Mouse (Mus musculus) forebrain, embryonic 10.5 days (tissue): Measurements from ENCODE around the gene Igf2bp1. TPM values are rescaled to one million over a fixed set of nuclear protein-coding genes. Genes with fewer than 3 reads are reported as not detected.
"Not testable (repeated sequence)": the region's sequence is repeated elsewhere in the genome, so short reads cannot be mapped to it uniquely, and the experiment has no call there.

Experiments used
- DNase-seq: peaks from one replicate; pipeline ENCODE4 v3.0.0-alpha.2; 2017; ENCODE audit warnings: low spot score; ENCODE audit errors: extremely low spot score
- H3K27ac ChIP-seq: fragments of 300-500 bp; sonication (generic); 2 replicates; pipeline ENCODE4 v1.5.1; 2016; ENCODE audit warnings: mild to moderate bottlenecking
- H3K27me3 ChIP-seq: fragments of 300-500 bp; sonication (generic); 2 replicates; pipeline ENCODE4 v1.6.1; 2016; ENCODE audit warnings: mild to moderate bottlenecking; ENCODE audit not compliant: poor library complexity, severe bottlenecking
- H3K36me3 ChIP-seq: fragments of 300-500 bp; sonication (generic); replicated peaks from 2 replicates; pipeline ENCODE4 v1.6.1; 2016; ENCODE audit warnings: mild to moderate bottlenecking, moderate library complexity
- H3K4me1 ChIP-seq: fragments of 300-500 bp; sonication (generic); 2 replicates; pipeline ENCODE4 v1.6.1; 2016
- H3K4me3 ChIP-seq: fragments of 300-500 bp; sonication (generic); 2 replicates; pipeline ENCODE4 v1.5.1; 2016; ENCODE audit warnings: mild to moderate bottlenecking, moderate library complexity
- H3K9me3 ChIP-seq: fragments of 300-500 bp; sonication (generic); 2 replicates; pipeline ENCODE4 v1.6.1; 2016; ENCODE audit warnings: mild to moderate bottlenecking, moderate library complexity
- WGBS: fragments of 180-500 bp; shearing (Covaris S2); methylation state at CpG from one replicate; pipeline ENCODE4 v1.1.7; 2016; 5-methylcytosine and 5-hydroxymethylcytosine counted together
- polyA plus RNA-seq: library from polyadenylated mRNA; unstranded; fragments of >200 nt; fragmentation: Nextera tagmentation; extraction: Ambion mirVana; gene quantifications from 2 replicates; pipeline ENCODE4 v1.2.1, GENCODE M21; 2016

The Igf2bp1 gene
- polyA plus RNA-seq, 1 experiment from 2014 or later = 200 TPM

DNA sequence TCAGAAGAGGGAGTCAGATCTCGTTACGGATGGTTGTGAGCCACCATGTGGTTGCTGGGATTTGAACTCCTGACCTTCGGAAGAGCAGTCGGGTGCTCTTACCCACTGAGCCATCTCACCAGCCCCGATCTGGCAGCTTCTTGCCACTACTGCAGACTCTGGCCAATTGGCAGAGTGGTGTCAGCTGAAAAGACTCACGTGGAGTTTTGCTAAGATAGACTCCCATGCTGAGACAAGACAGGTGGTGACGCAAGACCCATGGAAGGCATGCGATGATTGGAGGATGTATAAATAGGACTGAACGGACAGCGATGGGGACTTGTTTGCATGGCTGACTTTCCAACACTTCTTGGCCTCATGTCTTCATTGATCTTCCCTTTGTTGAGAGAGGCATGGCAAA, 73.6 kb downstream of the Igf2bp1 start:
- DNase-seq, H3K9me3 ChIP-seq, H3K4me3 ChIP-seq, H3K27me3 ChIP-seq, H3K4me1 ChIP-seq, H3K36me3 ChIP-seq, H3K27ac ChIP-seq: not testable (repeated sequence)
- WGBS = 90% methylated on average over 8 of the region's 10 CpGs

DNA sequence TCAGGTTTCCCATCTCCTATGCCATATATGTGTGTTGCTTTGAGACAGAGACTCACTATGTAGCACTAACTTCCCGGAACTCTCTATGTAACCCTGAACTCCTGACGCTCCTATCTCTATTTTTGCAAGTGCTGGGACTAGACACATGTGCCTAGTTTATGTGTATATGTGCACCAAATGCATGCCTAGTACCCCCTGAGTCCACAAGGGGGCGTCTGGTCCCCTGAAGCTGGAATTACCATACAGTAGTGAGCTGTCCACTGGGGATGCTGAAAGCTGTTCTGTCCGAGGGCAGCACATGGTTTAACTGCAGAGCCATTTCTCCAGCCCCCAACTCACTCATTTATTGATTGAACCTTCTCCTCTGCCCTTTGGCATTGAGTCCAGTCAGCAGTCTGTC, 79.3 kb downstream of the Igf2bp1 start:
- 78% methylated on average over 4 of the region's 4 CpGs for WGBS
- H3K36me3 ChIP-seq = no peaks in the 10 kb centered on the region
- H3K27me3 ChIP-seq = peaks cover 33% of the 10 kb centered on the region
- H3K27ac ChIP-seq = no peak overlapping the region
- no peak for DNase-seq
- no peak overlapping the region for H3K4me3 ChIP-seq
- H3K9me3 ChIP-seq = 0 out of 2 replicates have a peak, but pooled peaks cover 10% of the 10 kb centered on the region
- peaks cover 23% of the 10 kb centered on the region for H3K4me1 ChIP-seq

DNA sequence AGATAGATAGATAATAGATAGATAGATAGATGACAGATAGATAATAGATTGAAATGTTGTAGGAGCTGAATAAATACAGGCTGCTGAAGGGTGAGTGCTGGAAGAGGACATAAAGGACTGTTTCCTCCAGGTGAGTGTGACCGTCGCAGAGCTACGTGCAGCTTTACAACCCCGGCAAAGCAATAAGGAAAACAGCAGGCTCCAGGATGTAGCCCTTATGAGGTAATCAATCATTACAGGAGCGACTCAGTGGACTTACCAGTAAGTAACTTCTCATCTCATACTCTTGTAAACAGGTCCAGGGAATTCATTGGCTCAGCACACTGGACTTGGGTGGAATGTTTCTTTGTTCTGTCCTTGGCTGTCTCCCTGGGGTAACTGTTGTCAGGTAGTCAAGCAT, 79.8 kb downstream of the Igf2bp1 start:
- H3K9me3 ChIP-seq = 0 out of 2 replicates have a peak, but pooled peaks cover 10% of the 10 kb centered on the region
- peaks cover 38% of the 10 kb centered on the region for H3K27me3 ChIP-seq
- WGBS = 97% methylated on average over 5 of the region's 5 CpGs
- peaks cover 23% of the 10 kb centered on the region for H3K4me1 ChIP-seq
- H3K36me3 ChIP-seq = no peaks in the 10 kb centered on the region
- no peak for DNase-seq
- H3K4me3 ChIP-seq = no peak overlapping the region
- no peak overlapping the region for H3K27ac ChIP-seq

DNA sequence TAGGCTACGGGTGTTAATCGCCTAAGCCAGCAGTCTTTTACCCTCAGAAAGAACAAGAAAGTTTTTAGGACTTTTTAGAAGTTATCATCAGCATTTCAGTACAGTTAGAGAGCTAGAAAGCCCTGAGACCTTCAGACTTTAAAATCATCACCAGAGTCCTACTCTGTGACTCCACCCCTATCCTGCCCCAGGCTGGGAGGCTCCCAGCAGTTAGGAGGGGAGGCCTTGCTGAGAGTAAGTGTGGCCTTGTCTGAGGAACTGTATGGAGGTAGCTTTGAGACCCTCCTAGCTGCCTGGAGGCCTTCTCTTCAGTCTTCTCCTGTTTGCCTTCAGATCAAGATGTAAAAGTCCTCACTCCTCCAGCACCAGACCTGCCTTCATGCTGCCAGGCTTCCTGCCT, 81.5 kb downstream of the Igf2bp1 start:
- DNase-seq = no peak
- 0 out of 2 replicates have a peak, but pooled peaks cover 10% of the 10 kb centered on the region for H3K9me3 ChIP-seq
- peaks cover 55% of the 10 kb centered on the region for H3K27me3 ChIP-seq
- whole genome bisulfite sequencing = 4% methylated on average over 2 of the region's 2 CpGs
- 0 out of 2 replicates have a peak overlapping the region, but pooled peaks have one; percentile 8 for H3K27ac ChIP-seq
- H3K36me3 ChIP-seq = no peaks in the 10 kb centered on the region
- peaks cover 23% of the 10 kb centered on the region for H3K4me1 ChIP-seq
- no peak overlapping the region for H3K4me3 ChIP-seq

DNA sequence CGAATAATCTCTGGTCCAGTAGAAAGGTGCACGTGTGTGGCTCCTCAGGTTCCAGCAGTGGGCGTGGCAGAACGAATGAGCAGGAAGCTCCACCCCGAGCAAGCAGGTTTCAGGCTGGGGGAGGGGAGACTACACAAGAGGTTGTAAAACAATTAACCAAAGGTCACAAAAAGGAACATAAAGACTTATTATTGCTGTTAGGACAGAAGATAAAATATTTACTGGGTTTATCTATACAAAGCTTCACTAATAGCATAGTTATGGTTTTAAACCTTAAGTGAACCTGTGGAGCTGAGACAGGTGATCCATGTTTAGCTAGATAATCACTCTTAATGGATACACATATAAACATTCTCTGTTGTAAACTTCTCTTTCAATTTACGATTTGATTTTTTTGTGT, 82.3 kb downstream of the Igf2bp1 start:
- peaks cover 23% of the 10 kb centered on the region for H3K4me1 ChIP-seq
- not testable (repeated sequence) for H3K4me3 ChIP-seq, H3K36me3 ChIP-seq, DNase-seq, H3K27ac ChIP-seq, H3K9me3 ChIP-seq
- H3K27me3 ChIP-seq = peaks cover 60% of the 10 kb centered on the region
- WGBS = under 1% methylated on average over 4 of the region's 6 CpGs

DNA sequence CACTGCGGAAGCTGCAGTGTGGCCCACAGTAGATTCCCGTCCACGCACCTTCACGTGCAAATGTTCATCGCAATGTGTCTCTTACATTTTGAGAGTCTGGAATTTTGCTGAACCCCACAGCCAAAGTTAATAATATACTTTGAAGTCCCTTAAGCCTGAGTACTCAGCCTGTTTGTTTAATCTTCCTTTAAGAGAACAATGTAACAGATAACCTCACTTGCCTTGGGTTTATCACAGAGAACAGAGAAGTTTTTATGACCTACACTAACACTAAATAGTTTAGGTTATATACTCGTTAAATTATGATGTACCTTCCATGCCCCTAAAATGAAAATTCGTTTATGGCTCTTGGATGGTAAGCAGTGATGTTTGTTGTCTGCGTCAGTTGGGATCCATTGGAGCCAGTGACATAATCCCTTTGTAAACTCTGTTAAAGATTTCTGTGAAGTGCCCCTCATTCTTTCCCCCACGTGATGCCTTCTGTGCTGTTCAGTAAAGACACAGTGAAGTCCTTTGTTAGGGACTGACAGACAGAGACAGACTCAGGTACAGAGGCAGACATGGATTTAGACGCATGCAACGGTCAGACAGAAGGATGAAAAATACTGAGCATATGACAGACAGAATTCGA, 83.6 kb downstream of the Igf2bp1 start:
- no peak overlapping the region for H3K4me3 ChIP-seq
- H3K4me1 ChIP-seq = peaks cover 23% of the 10 kb centered on the region
- no peak for DNase-seq
- 0 out of 2 replicates have a peak, but pooled peaks cover 2% of the 10 kb centered on the region for H3K9me3 ChIP-seq
- H3K27me3 ChIP-seq = peaks cover 74% of the 10 kb centered on the region
- no peak overlapping the region for H3K27ac ChIP-seq
- H3K36me3 ChIP-seq = no peaks in the 10 kb centered on the region
- 64% methylated on average over 12 of the region's 12 CpGs for WGBS

DNA sequence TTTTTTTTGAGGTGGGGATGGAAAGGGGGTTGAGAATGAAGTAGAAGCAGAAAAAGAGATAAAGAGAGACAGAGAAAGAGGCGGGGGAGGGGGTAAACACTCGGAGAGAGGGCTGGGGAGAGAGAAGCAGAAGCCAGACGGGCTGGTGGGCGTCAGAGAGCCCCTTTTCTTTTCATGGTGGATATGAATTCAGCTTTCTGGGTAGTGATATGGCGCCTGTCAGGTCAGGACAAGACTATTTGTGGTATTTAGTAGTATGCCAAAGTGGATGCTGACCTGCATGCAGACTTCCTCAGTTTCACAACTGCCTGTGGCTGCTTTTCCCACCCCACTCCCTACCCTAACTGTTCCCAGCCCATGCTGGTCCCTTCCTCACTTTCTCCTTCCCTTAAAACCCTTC, 89.3 kb downstream of the Igf2bp1 start:
- Histone ChIP-seq H3K27ac (no peak overlapping the region), H3K36me3 (no peaks in the 10 kb centered on the region), H3K4me3 (no peak overlapping the region), H3K9me3 (no peaks in the 10 kb centered on the region), H3K4me1 (peaks cover 30% of the 10 kb centered on the region), H3K27me3 (peaks cover 97% of the 10 kb centered on the region)
- WGBS = 4% methylated on average over 5 of the region's 5 CpGs
- DNase-seq = no peak

DNA sequence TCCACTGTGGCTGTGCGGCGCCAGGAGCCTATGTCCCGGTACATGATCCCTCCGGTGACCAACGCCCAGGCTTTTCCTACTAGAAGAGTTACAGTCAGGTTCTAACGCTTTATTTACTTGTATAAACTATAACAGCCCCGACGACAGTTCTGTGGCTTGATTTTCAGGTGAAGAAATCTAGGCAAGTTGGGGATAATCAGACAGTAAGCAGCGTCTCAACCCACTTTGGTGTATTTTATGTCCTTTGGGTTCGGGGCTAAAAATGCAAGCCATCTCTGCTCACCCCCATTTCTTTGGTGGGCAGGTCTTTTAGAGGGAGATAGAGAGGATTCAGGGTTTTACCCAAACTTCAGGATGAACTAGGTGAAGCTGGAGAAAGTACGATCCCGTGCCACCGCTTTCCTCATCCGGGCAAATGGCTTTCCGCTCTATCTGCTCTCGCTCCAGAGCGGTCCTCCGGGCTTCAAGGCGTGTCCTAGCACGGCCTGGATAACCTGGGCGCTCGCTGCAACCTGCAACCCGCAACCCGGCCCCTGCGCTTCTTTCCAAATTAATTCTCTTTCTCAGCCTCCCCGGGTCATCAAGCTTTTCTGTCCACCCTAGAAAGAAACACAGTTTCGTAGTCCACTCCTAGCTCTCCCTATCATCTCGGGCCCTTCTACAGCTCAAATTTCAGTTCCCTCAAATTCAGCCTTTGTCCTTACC, 90.6 kb downstream of the Igf2bp1 start:
- H3K4me1 ChIP-seq = peaks cover 33% of the 10 kb centered on the region
- peak overlapping the region; percentile 41 for H3K4me3 ChIP-seq
- no peaks in the 10 kb centered on the region for H3K36me3 ChIP-seq
- peak; percentile 44 for DNase-seq
- H3K27ac ChIP-seq = no peak overlapping the region
- H3K9me3 ChIP-seq = no peaks in the 10 kb centered on the region
- peaks cover 97% of the 10 kb centered on the region for H3K27me3 ChIP-seq
- WGBS = 1% methylated on average over 28 of the region's 28 CpGs

DNA sequence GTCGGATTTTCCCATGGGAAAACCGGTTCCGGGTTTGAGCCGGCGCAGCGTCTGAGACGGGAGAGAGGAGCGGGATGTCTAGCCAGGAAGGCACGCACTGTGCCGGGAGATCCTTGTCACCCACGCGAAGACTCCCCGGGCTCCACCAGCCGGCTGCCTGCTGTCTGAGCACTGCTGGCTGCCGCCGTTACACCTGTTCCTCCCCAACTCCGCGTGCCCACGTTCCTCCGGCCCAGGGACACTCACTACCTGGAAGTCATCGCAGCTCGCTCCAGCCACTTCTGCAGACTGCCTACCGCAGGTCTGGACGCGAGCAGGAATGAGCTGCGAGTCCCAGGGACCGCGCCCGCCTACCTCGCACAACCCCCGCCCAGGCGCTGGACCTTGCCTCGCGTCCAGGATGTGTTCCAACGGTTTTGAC, 91.2 kb downstream of the Igf2bp1 start, which contains the start of gene B4galnt2:
Gene B4galnt2 (minus strand): TSS at position 321 of the 421 bp plus-strand sequence.
- DNase-seq = no peak
- Histone ChIP-seq H3K4me3 (peak within 1 kb of the TSS; percentile 41), H3K4me1 (peaks cover 33% of the 10 kb centered on the region), H3K36me3 (no peaks in the 10 kb centered on the region), H3K9me3 (no peaks in the 10 kb centered on the region), H3K27ac (no peak within 1 kb of the TSS), H3K27me3 (peaks cover 92% of the 10 kb centered on the region)
- under 1% methylated on average over 35 of the region's 35 CpGs for WGBS

DNA sequence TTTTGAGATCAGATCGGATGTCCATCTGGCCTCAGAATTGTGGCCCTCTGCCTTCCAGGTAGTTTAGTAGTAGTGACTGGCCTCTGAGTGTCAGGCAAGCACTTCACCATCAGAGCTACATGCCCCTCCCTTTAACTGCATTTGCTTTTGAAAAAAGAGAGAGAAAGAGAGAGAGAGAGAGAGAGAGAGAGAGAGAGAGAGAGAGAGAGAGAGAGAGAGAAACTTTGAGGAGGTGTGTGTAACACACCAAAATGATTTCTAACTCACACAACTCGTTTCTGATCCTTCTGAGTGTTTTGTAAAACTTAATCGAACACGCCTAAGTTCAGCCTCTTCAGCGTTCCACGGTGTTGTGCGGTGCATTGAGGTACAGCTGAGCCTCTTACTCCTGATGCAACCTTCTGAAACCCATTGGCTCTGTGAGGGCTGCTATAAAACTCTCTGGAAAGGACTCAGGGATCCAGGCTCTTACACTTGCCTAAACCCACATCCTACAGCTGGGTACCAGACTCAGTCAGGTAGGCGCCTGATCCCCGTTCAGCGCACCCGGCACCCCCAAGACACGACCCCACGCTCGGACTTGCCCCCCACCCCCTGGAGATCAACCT, 91.7 kb downstream of the Igf2bp1 start:
- H3K27me3 ChIP-seq = peaks cover 89% of the 10 kb centered on the region
- H3K4me3 ChIP-seq = peak overlapping the region; percentile 41
- DNase-seq = peak; percentile 21
- no peaks in the 10 kb centered on the region for H3K36me3 ChIP-seq
- 2% methylated on average over 14 of the region's 14 CpGs for WGBS
- no peak overlapping the region for H3K27ac ChIP-seq
- peaks cover 33% of the 10 kb centered on the region for H3K4me1 ChIP-seq
- no peaks in the 10 kb centered on the region for H3K9me3 ChIP-seq

DNA sequence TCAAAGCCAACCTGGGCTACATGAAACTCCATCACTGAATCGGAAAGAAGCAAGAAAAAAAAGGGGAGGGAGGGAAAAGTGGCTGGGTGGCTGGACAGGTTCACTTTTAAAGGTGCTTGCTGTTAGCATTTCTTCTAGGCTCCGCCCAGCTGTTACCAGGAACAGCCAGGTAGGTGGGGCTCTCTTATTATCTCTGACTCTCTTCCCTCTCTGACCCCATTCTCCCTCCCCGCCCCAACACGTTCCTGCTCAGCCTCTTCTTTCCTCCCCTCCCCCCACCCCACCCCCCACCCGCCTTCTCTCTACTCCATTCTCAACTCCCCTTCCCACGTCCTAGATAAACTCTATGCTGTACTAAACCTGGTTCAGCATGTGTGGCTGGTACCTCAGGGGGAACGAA, 94.2 kb downstream of the Igf2bp1 start:
- H3K9me3 ChIP-seq = no peaks in the 10 kb centered on the region
- H3K4me3 ChIP-seq = no peak overlapping the region
- WGBS = 27% methylated on average over 7 of the region's 7 CpGs

DNA sequence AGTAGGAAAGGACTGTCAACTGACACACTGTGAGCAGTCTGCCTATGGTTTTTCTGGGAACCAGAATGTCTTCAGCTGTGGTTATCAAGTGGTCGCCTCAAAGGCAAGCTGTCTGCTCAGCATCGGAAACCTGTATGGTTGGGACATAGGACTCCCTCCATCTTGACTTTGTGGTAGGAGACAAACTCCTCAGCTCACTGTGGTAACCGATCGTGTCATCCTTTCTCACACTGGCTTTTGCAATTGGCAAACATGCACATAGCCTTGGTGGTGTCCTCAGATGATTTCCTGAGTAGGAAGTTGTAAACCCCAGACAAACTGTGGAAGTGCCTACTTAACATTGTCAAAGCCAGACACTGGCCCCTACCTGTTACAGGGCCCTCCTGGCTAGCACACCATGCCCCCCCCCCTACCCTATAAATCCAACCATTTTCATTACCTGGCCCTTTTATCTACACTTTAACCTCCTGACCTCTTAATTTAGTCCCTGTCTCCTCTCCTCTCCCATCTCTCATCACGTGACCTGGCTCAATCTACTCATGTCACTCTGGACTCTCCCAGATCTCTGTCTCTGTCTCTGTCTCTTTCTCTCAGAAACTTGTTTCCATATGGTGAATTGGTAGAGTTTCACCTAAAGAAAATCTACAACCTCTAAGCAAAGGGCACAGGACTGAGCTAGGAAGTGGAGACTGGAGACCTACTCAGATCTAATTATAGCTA, 97.8 kb downstream of the Igf2bp1 start:
- Histone ChIP-seq H3K27me3 (peaks cover 29% of the 10 kb centered on the region), H3K4me1 (peaks cover 9% of the 10 kb centered on the region), H3K27ac (no peak overlapping the region), H3K4me3 (no peak overlapping the region), H3K36me3 (no peaks in the 10 kb centered on the region), H3K9me3 (no peaks in the 10 kb centered on the region)
- DNase-seq = no peak
- WGBS = 90% methylated on average over 5 of the region's 5 CpGs

More for the DNA sequence above, 94.2 kb downstream of the Igf2bp1 start:
- H3K27me3 ChIP-seq = peaks cover 65% of the 10 kb centered on the region
- DNase-seq = no peak
- H3K4me1 ChIP-seq = peaks cover 33% of the 10 kb centered on the region
- no peaks in the 10 kb centered on the region for H3K36me3 ChIP-seq
- no peak overlapping the region for H3K27ac ChIP-seq
